Mouse (Mus musculus): Measurements from ENCODE around the gene Ptpn3.

DNA sequence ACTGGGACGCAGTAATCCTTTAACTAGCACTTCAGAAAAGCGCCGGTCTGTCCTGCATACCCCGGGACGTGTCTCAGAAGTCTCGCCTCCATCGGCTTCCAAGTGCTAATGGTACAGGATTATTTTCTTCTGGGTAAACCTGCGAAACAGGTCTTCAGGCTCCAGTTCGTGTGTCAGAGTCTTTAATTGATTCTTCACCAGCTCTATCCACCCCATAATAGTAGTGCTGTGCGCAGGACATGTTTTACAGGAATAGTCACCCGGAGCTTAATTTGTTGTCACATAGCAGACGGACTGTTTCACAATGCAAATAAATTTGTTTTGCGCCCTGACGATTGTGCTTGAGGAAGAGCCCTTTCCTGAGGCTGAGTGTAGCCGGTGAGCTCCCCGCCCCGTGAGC is 37.3 kb upstream of the Ptpn3 start:
- TF ChIP-seq EP300 (optimal IDR thresholded peaks at IDR 0.05) (no peak), CTCF (IDR thresholded peaks at IDR 0.05; ENCODE audit: low read depth) (no peak)
